Mouse (Mus musculus): ENCODE measurements around the gene Trp53bp2.

Trp53bp2 gene

GRCm38 (mm10) chr1:182502491-182503050 is 93.6 kb downstream of the Trp53bp2 start:
- no peak for DNase-seq

GRCm38 (mm10) chr1:182503206-182503900 is 94.4 kb downstream of the Trp53bp2 start:
- DNase-seq: no peak

DNA sequence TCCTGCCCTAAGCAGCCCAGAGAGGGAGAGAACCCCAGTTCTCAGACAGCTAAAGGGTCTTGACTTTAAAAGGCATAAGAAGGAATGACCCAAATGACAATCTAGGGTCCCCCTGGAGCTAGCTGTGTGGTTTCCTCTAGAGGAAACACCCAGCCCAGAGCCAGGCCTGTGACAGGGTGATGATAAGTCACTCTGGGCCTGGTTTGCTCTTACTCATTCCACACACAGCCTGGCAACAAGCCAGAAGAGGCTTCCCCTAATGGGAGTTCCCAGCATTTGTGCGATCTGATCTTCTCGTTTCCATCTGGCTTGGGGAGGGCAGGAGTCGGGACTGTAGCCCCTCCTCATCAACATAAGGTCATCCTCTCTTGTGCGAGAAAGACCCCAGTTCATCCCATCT is 95.3 kb downstream of the Trp53bp2 start:
- peak; percentile 57 for DNase-seq

DNA sequence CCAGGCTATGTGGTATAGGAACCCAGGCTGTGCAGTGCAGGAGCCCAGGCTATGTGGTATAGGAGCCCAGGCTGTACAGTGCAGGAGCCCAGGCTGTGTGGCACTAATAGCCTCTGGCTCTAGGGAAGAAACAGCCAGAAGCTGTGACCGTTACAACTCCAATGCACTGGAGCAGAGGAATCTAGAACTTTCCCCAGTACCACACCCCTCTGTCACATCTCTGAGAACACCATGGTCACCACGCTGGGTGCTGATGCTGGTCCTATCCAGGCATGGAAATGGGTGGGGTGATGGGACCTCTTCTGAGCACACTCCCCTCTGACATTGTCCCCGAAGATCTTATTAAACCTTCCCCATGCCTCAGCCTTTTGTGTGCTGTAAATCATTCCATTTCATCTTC is 96.3 kb downstream of the Trp53bp2 start:
- no peak for DNase-seq

- no peak for DNase-seq
Observed at GRCm38 (mm10) chr1:182506229-182506986, 97.4 kb downstream of the Trp53bp2 start.

DNA sequence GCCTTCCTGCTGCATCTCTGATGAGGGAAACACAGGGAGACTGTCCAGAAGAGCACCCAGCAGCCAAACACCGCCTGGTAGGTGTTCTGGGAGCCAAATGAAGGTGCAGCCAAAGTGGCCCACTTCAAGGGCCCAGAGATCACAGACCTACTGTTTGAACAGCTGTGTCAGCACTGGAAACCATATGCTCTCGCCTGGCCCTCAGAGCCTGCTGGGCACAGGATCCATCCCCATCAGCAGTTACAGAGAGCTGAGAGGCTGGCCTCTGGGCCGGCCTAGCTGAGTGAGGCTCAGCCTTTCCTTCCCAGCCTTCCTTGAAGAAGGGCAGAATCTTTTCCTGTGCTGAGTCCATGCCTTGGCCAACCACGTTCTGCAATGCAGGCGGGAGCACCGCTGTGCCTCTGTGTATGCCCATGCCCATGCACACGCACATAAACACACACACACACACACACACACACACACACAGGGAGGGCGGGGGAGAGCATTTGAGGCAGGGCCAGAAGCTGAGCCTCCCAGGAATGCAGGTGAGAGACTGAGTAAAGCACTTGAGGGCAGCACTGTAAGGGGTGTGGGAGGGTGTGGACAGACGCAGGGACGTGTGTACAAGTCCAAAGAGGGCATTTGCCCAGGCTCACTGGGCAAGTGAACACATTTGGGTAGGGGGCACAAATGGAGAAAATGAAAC is 100.3 kb downstream of the Trp53bp2 start:
- no peak for DNase-seq

- DNase-seq: no peak
Observed at GRCm38 (mm10) chr1:182511073-182511472, 102.1 kb downstream of the Trp53bp2 start.

GRCm38 (mm10) chr1:182511778-182512177 is 102.8 kb downstream of the Trp53bp2 start:
- no peak for DNase-seq
